Mouse (Mus musculus) kidney, adult 2 months (tissue): ENCODE measurements around the gene Atp1a2.

ENCODE experiments used
- CTCF ChIP-seq: fragments of 200-500 bp; conservative IDR thresholded peaks from 2 replicates; pipeline ENCODE4 v1.5.1; 2011; ENCODE audit warnings: low read depth, mild to moderate bottlenecking, control low read depth, low read length, moderate library complexity, mixed read lengths; ENCODE audit not compliant: insufficient read depth, insufficient read length
- POLR2A ChIP-seq: fragments of 200-500 bp; IDR thresholded peaks from one replicate; pipeline ENCODE4 v1.6.1; 2011; ENCODE audit warnings: low read depth, low read length, control low read depth

DNA sequence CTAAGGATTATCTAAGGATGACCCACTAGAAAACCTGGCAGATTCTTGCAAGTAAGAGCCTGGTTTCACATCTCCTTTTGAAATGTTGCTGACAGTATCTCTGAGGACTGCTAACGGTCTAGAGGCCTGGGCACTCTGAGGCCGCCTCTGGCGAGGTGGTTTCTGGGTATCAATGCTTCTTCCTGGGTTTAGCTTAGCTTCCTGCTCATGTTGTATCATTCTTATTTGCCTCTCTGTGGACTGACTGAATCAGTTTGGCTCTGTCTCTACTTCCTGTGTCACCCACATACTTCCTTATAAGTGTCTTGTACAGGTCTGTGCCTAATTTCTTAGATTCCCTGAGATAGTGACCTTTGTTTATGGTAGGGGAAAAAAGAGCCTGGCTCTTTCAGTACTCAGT is 20.7 kb downstream of the Atp1a2 start:
- no peak for TF ChIP-seq POLR2A
- TF ChIP-seq CTCF: no peak
